In the genomic region with DNA sequence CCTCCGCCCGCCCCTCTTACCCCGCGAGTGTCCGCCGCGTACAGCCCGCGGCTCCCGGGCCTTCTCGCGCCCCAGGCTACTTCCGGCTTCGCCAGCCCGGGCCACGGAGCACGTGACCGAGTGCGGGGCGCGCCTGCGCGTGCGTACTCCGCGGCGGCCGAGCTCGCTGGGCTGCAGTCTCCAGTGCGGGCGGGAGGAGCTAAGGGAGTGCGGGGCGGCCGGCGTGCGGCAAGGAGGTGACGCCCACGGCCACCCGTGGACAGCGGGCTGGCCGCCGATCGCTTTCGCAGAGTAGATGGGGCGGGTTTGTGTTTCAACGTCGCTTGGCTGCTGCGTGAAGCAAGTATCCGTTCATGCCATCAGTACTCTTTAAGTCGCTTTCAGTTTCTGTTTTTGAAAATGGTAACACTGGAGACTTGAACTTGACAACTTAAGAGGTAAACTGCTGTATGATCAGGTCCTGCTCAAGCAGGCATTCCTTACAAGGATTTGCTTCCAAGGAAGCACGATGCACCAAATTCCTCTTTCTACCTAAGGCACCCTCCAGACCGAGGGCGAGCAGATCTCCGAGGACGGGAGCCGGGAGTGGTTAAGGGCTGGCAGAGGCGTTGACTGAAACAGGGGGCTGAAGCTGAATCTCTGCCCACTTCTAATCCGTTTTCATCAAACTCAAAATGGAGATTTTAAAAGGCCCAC, we compare ENCODE assay signal across 8 mouse cellular contexts. TPM values are rescaled to one million over a fixed set of nuclear protein-coding genes. Genes with fewer than 3 reads are reported as not detected.
A peak's percentile ranks its signal among the peaks of the same experiment; 100 is the strongest.
DNase-seq lines count a peak whose midpoint lies in the region; ATAC-seq lines count a peak whose summit lies in the region.

TSS of gene Tbk1 (minus strand) at position 113 of the 696 bp plus-strand sequence.

- DNase-seq in ZHBTc4 (ENCODE audit: low read depth, low spot score): peak; percentile 95
- DNase-seq in gastrocnemius, adult 8-10 months (ENCODE audit: low spot score in 2 of 2): peak; percentile 82 to 91
- DNase-seq in induced T-regulatory cell, adult 2 months (ENCODE audit: low read depth): peak; percentile 95
- DNase-seq in left cerebral cortex, adult 9 months (ENCODE audit: low spot score in 2 of 2): peak; percentile 83 to 91
- peak; percentile 94 for DNase-seq in right cerebral cortex, postnatal 14 days
- peak; percentile 89 to 92 for DNase-seq in urinary bladder, postnatal 36 days (ENCODE audit: low spot score in 2 of 2)

- ATAC-seq in common myeloid progenitor, adult 5-6 weeks (replicated peaks; ENCODE audit: low read depth, poor library complexity, severe bottlenecking): peak; percentile 45
- ATAC-seq in megakaryocyte progenitor cell, adult 5-6 weeks (replicated peaks; ENCODE audit: poor library complexity): peak; percentile 58

RNA-seq across cellular contexts. Expression of gene Tbk1, which starts in this region (rescaled TPM):
- total RNA-seq in common myeloid progenitor, adult 5-6 weeks (2017): 44.6 and 73.4 TPM in 2 replicates
- 10 to 100 TPM in 2 of 4 experiments, 1 to 10 TPM in 2; 8.7 to 11.4 (median 10.0) TPM for total RNA-seq in gastrocnemius, adult 8-10 months (2022)
- total RNA-seq in megakaryocyte progenitor cell, adult 5-6 weeks (2015): 36.9 and 39.3 TPM in 2 replicates
- total RNA-seq in megakaryocyte progenitor cell, adult 5-6 weeks (2017): 71.9 and 78.3 TPM in 2 replicates

Comparison
In these comparisons a context has a peak if more than half of its experiments do, and no peak if none do; other contexts are left out.
1. Peak in every context shown above with its lines: DNase-seq and ATAC-seq.